Mouse (Mus musculus) heart, adult 2 months (tissue): Measurements from ENCODE around the gene Wdr45.

ENCODE experiments used
- EP300 ChIP-seq: fragments of 200-500 bp; IDR thresholded peaks from 2 replicates; pipeline ENCODE4 v1.6.1; 2011; ENCODE audit warnings: low read depth, low read length, control low read depth; ENCODE audit not compliant: insufficient read depth
- POLR2A ChIP-seq: fragments of 200-500 bp; IDR thresholded peaks from 2 replicates; pipeline ENCODE4 v1.6.1; 2011; ENCODE audit warnings: mild to moderate bottlenecking, low read depth, low read length, control low read depth; ENCODE audit not compliant: insufficient read depth

GRCm38 (mm10) chrX:7740082-7740819, 26.1 kb downstream of the Wdr45 start:
- no peak for TF ChIP-seq POLR2A
- no peak for TF ChIP-seq EP300
